Mouse (Mus musculus) forebrain, embryonic 11.5 days (tissue): ENCODE measurements around the gene Arhgef17. TPM values are rescaled to one million over a fixed set of nuclear protein-coding genes. Genes with fewer than 3 reads are reported as not detected.
A peak's percentile ranks its signal among the peaks of the same experiment; 100 is the strongest.

Experiments
- ATAC-seq: fragments of 200-750 bp; cut with Nextera tagmentation; replicated peaks from 2 replicates; pipeline ENCODE4 v1.8.0; 2017; ENCODE audit warnings: moderate TSS enrichment; ENCODE audit not compliant: low FRiP score
- DNase-seq: peaks from one replicate; pipeline ENCODE4 v3.0.0-alpha.2; 2017; ENCODE audit warnings: low spot score
- H3K27ac ChIP-seq: fragments of 300-500 bp; sonication (generic); 2 replicates; pipeline ENCODE4 v1.5.1; 2014; ENCODE audit warnings: low read depth, low read length
- H3K27me3 ChIP-seq: fragments of 300-500 bp; sonication (generic); 2 replicates; pipeline ENCODE4 v1.6.1; 2014; ENCODE audit warnings: mild to moderate bottlenecking, low read length, mixed read lengths; ENCODE audit not compliant: control insufficient read depth, insufficient read depth
- H3K36me3 ChIP-seq: fragments of 300-500 bp; sonication (generic); 2 replicates; pipeline ENCODE4 v1.6.1; 2014; ENCODE audit warnings: mild to moderate bottlenecking, low read length, moderate library complexity, mixed read lengths; ENCODE audit not compliant: control insufficient read depth, insufficient read depth
- H3K4me1 ChIP-seq: fragments of 300-500 bp; sonication (generic); replicated peaks from 2 replicates; pipeline ENCODE4 v1.6.1; 2014; ENCODE audit warnings: low read length, mixed read lengths; ENCODE audit not compliant: control insufficient read depth, insufficient read depth
- H3K4me2 ChIP-seq: fragments of 300-500 bp; sonication (generic); 2 replicates; pipeline ENCODE4 v1.6.1; 2014; ENCODE audit warnings: low read depth, mild to moderate bottlenecking, low read length, moderate library complexity, mixed read lengths; ENCODE audit not compliant: severe bottlenecking
- H3K4me3 ChIP-seq: fragments of 300-500 bp; sonication (generic); 2 replicates; pipeline ENCODE4 v1.5.1; 2014; ENCODE audit warnings: low read depth, low read length
- H3K9ac ChIP-seq: fragments of 300-500 bp; sonication (generic); 2 replicates; pipeline ENCODE4 v1.6.1; 2014; ENCODE audit warnings: low read length
- H3K9me3 ChIP-seq: fragments of 300-500 bp; sonication (generic); 2 replicates; pipeline ENCODE4 v1.6.1; 2016; ENCODE audit warnings: low read length, mixed read lengths; ENCODE audit not compliant: control insufficient read depth
- WGBS: fragments of 180-500 bp; shearing (Covaris S2); extraction: QIAGEN DNeasy Blood & Tissue Kit; methylation state at CpG from one replicate; pipeline ENCODE4 v1.1.7; 2014; 5-methylcytosine and 5-hydroxymethylcytosine counted together
- polyA plus RNA-seq: library from polyadenylated mRNA; unstranded; fragments of >200 nt; fragmentation: Nextera tagmentation; extraction: Ambion mirVana; gene quantifications from 2 replicates; pipeline ENCODE4 v1.2.1, GENCODE M21; 2014

Gene Arhgef17
- polyA plus RNA-seq, 1 experiment from 2014 or later, result 10.1 TPM

- DNase-seq (peak; percentile 50), ATAC-seq (no peak)
- peaks cover 51% of the 10 kb centered on the region for H3K4me1 ChIP-seq
- no peaks in the 10 kb centered on the region for H3K9me3 ChIP-seq
- H3K4me2 ChIP-seq, result peak overlapping the region; percentile 95
- 35% methylated on average over 12 of the region's 12 CpGs for WGBS
- peak overlapping the region; percentile 27 for H3K4me3 ChIP-seq
- peak overlapping the region; percentile 4 for H3K9ac ChIP-seq
- no peak overlapping the region for H3K27ac ChIP-seq
- 0 out of 2 replicates have a peak, but pooled peaks cover 2% of the 10 kb centered on the region for H3K27me3 ChIP-seq
- H3K36me3 ChIP-seq, result no peaks in the 10 kb centered on the region
Measured at GRCm38 (mm10) chr7:100926311-100926923, 5.5 kb downstream of the Arhgef17 start.

GRCm38 (mm10) chr7:100924674-100925445 lies 7.0 kb downstream of the Arhgef17 start:
- no peaks in the 10 kb centered on the region for H3K27me3 ChIP-seq
- no peak for ATAC-seq
- WGBS, result 24% methylated on average over 10 of the region's 10 CpGs
- H3K4me1 ChIP-seq, result peaks cover 43% of the 10 kb centered on the region
- H3K27ac ChIP-seq, result no peak overlapping the region
- DNase-seq, result no peak
- H3K36me3 ChIP-seq, result no peaks in the 10 kb centered on the region; the same call in 1 of the 2 replicates
- H3K9me3 ChIP-seq, result no peaks in the 10 kb centered on the region
- H3K9ac ChIP-seq, result peak overlapping the region; percentile 31
- no peak overlapping the region; the same call in 1 of the 2 replicates for H3K4me3 ChIP-seq
- peak overlapping the region; percentile 95; the same call in 1 of the 2 replicates for H3K4me2 ChIP-seq

GRCm38 (mm10) chr7:100924200-100924599 lies 7.7 kb downstream of the Arhgef17 start:
- no peak overlapping the region for H3K9ac ChIP-seq
- no peaks in the 10 kb centered on the region for H3K27me3 ChIP-seq
- peaks cover 42% of the 10 kb centered on the region for H3K4me1 ChIP-seq
- no peak for ATAC-seq
- no peaks in the 10 kb centered on the region for H3K9me3 ChIP-seq
- WGBS, result 89% methylated on average over 5 of the region's 5 CpGs
- H3K36me3 ChIP-seq, result no peaks in the 10 kb centered on the region; the same call in 1 of the 2 replicates
- no peak overlapping the region for H3K4me3 ChIP-seq
- H3K27ac ChIP-seq, result no peak overlapping the region
- H3K4me2 ChIP-seq, result no peak overlapping the region
- no peak for DNase-seq

GRCm38 (mm10) chr7:100922907-100923306 lies 9.0 kb downstream of the Arhgef17 start:
- Histone ChIP-seq H3K36me3 (no peaks in the 10 kb centered on the region; the same call in 1 of the 2 replicates), H3K4me3 (no peak overlapping the region), H3K4me1 (peaks cover 33% of the 10 kb centered on the region), H3K9me3 (no peaks in the 10 kb centered on the region), H3K27ac (no peak overlapping the region), H3K4me2 (no peak overlapping the region), H3K27me3 (no peaks in the 10 kb centered on the region), H3K9ac (no peak overlapping the region)
- no peak for DNase-seq
- 96% methylated on average over 4 of the region's 4 CpGs for WGBS
- no peak for ATAC-seq

- 90% methylated on average over 5 of the region's 5 CpGs for WGBS
- Histone ChIP-seq H3K4me2 (no peak overlapping the region), H3K4me3 (no peak overlapping the region), H3K4me1 (peaks cover 23% of the 10 kb centered on the region), H3K9ac (no peak overlapping the region), H3K9me3 (no peaks in the 10 kb centered on the region), H3K27me3 (no peaks in the 10 kb centered on the region), H3K27ac (no peak overlapping the region), H3K36me3 (no peaks in the 10 kb centered on the region; the same call in 1 of the 2 replicates)
- ATAC-seq (no peak), DNase-seq (no peak)
Measured at GRCm38 (mm10) chr7:100921289-100921688, 10.6 kb downstream of the Arhgef17 start.

GRCm38 (mm10) chr7:100919809-100920107 lies 12.1 kb downstream of the Arhgef17 start:
- peak; percentile 56 for DNase-seq
- Histone ChIP-seq H3K27ac (no peak overlapping the region), H3K9ac (no peak overlapping the region), H3K4me1 (peaks cover 10% of the 10 kb centered on the region), H3K36me3 (no peaks in the 10 kb centered on the region; the same call in 1 of the 2 replicates), H3K9me3 (no peaks in the 10 kb centered on the region), H3K27me3 (no peaks in the 10 kb centered on the region), H3K4me2 (no peak overlapping the region), H3K4me3 (no peak overlapping the region)
- ATAC-seq, result no peak
- 22% methylated on average over 2 of the region's 2 CpGs for WGBS

- no peak overlapping the region for H3K4me2 ChIP-seq
- no peak overlapping the region for H3K27ac ChIP-seq
- 61% methylated on average over 7 of the region's 7 CpGs for WGBS
- no peaks in the 10 kb centered on the region for H3K9me3 ChIP-seq
- H3K4me3 ChIP-seq, result no peak overlapping the region
- H3K4me1 ChIP-seq, result peaks cover 7% of the 10 kb centered on the region
- H3K9ac ChIP-seq, result no peak overlapping the region
- peak; percentile 48 for DNase-seq
- ATAC-seq, result no peak
- no peaks in the 10 kb centered on the region for H3K27me3 ChIP-seq
- H3K36me3 ChIP-seq, result no peaks in the 10 kb centered on the region; the same call in 1 of the 2 replicates
Measured at GRCm38 (mm10) chr7:100919006-100919808, 12.7 kb downstream of the Arhgef17 start.

GRCm38 (mm10) chr7:100918176-100918575 lies 13.7 kb downstream of the Arhgef17 start:
- WGBS, result 63% methylated on average over 9 of the region's 9 CpGs
- H3K4me1 ChIP-seq, result peaks cover 7% of the 10 kb centered on the region
- H3K27ac ChIP-seq, result no peak overlapping the region
- no peak overlapping the region for H3K9ac ChIP-seq
- DNase-seq, result no peak
- H3K4me2 ChIP-seq, result no peak overlapping the region
- H3K36me3 ChIP-seq, result no peaks in the 10 kb centered on the region; the same call in 1 of the 2 replicates
- H3K4me3 ChIP-seq, result no peak overlapping the region
- no peaks in the 10 kb centered on the region for H3K27me3 ChIP-seq
- ATAC-seq, result no peak
- no peaks in the 10 kb centered on the region for H3K9me3 ChIP-seq
